Mouse (Mus musculus) lung, postnatal 25 days (tissue): ENCODE measurements around the gene Sgms2.
"Not testable (repeated sequence)": the region's sequence is repeated elsewhere in the genome, so short reads cannot be mapped to it uniquely, and the experiment has no call there.

Experiments
- DNase-seq: peaks from one replicate; pipeline ENCODE4 v3.0.0; 2022; ENCODE audit warnings: low spot score

Gene Sgms2

GRCm38 (mm10) chr3:131357643-131358042 is 133.6 kb downstream of the Sgms2 start:
- no peak for DNase-seq

GRCm38 (mm10) chr3:131356026-131356425 is 135.2 kb downstream of the Sgms2 start:
- no peak for DNase-seq

- DNase-seq: no peak
Observed at GRCm38 (mm10) chr3:131350539-131350938, 140.7 kb downstream of the Sgms2 start.

GRCm38 (mm10) chr3:131349013-131349412 is 142.2 kb downstream of the Sgms2 start:
- no peak for DNase-seq

- no peak for DNase-seq
Observed at GRCm38 (mm10) chr3:131348579-131348950, 142.6 kb downstream of the Sgms2 start.

- DNase-seq: no peak
Observed at GRCm38 (mm10) chr3:131347831-131348578, 143.2 kb downstream of the Sgms2 start.

GRCm38 (mm10) chr3:131345903-131346302 is 145.3 kb downstream of the Sgms2 start:
- no peak for DNase-seq

GRCm38 (mm10) chr3:131343311-131343710 is 147.9 kb downstream of the Sgms2 start:
- DNase-seq: no peak

- no peak for DNase-seq
Observed at GRCm38 (mm10) chr3:131340885-131341284, 150.3 kb downstream of the Sgms2 start.

- DNase-seq: no peak
Observed at GRCm38 (mm10) chr3:131339280-131339679, 151.9 kb downstream of the Sgms2 start.

GRCm38 (mm10) chr3:131337749-131338148 is 153.5 kb downstream of the Sgms2 start:
- not testable (repeated sequence) for DNase-seq

GRCm38 (mm10) chr3:131336629-131337028 is 154.6 kb downstream of the Sgms2 start:
- no peak for DNase-seq

GRCm38 (mm10) chr3:131335117-131335547 is 156.1 kb downstream of the Sgms2 start:
- no peak for DNase-seq

- DNase-seq: no peak
Observed at GRCm38 (mm10) chr3:131327189-131327588, 164.0 kb downstream of the Sgms2 start.

GRCm38 (mm10) chr3:131326637-131327036 is 164.6 kb downstream of the Sgms2 start:
- no peak for DNase-seq

GRCm38 (mm10) chr3:131322081-131322815 is 169.0 kb downstream of the Sgms2 start:
- no peak for DNase-seq

- DNase-seq: peak; percentile 78
Observed at GRCm38 (mm10) chr3:131320184-131320583, 171.0 kb downstream of the Sgms2 start.

- no peak for DNase-seq
Observed at GRCm38 (mm10) chr3:131318211-131318610, 173.0 kb downstream of the Sgms2 start.

GRCm38 (mm10) chr3:131317126-131317525 is 174.1 kb downstream of the Sgms2 start:
- DNase-seq: no peak

GRCm38 (mm10) chr3:131315957-131316510 is 175.2 kb downstream of the Sgms2 start:
- DNase-seq: no peak

- no peak for DNase-seq
Observed at GRCm38 (mm10) chr3:131312340-131312739, 178.9 kb downstream of the Sgms2 start.

GRCm38 (mm10) chr3:131310572-131310971 is 180.6 kb downstream of the Sgms2 start:
- no peak for DNase-seq

GRCm38 (mm10) chr3:131307811-131308210 is 183.4 kb downstream of the Sgms2 start:
- no peak for DNase-seq
